Mouse (Mus musculus) bone marrow, adult 2 months (tissue): ENCODE results near the gene Atp2a1.

Experiments used
- CTCF ChIP-seq: fragments of 200-500 bp; IDR thresholded peaks from 2 replicates; pipeline ENCODE4 v1.5.1; 2011; ENCODE audit warnings: low read length, control low read depth; ENCODE audit not compliant: control insufficient read depth, insufficient read depth
- POLR2A ChIP-seq: fragments of 200-500 bp; IDR thresholded peaks from 2 replicates; pipeline ENCODE4 v1.6.1; 2011; ENCODE audit warnings: low read depth, mild to moderate bottlenecking, control low read depth, low read length, borderline replicate concordance; ENCODE audit not compliant: control insufficient read depth

DNA sequence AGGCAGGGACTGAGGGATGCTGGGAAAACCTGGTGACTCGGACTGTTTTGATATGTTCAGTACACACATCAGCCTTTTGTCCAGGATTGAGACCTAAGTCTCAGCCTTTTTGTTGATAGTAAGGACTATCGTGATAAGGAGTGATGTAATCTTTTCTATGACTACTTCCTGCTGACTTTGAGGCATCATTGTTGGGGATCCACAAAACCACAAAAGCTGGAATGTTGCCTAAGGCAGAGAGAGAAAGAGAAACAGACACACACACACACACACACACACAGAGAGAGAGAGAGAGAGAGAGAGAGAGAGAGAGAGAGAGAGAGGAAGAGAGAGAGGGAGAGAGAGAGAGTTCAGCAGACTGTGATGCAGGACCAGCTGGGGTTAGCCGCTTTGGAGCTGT lies 44.4 kb downstream of the Atp2a1 start:
- TF ChIP-seq CTCF (no peak), POLR2A (no peak)
